Mouse (Mus musculus): ENCODE results near the gene Med19.
"Not testable (repeated sequence)": the region's sequence is repeated elsewhere in the genome, so short reads cannot be mapped to it uniquely, and the experiment has no call there.

Gene Med19

GRCm38 (mm10) chr2:84669828-84670568 lies 8.2 kb upstream of the Med19 start:
- no peak for DNase-seq

DNA sequence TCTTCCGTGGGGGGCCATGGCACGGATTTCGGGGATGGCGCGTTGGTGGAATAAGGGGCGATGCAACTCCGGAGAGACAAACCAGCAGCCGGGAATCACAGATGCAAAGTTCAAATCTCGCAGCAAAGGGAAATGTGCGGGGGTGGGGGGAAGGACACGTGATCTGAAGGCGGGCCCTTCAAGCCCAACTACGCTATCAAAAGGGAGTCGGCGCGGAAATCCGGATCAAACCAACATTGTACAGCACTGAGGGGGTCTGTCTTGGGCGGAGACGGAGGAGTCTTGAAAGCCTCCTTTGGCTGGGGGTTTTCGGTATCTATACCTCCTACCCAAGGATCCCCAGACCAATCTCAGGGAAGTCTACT lies 7.7 kb upstream of the Med19 start, which contains the start of gene Selenoh:
TSS of gene Selenoh (minus strand) at position 202 of the 365 bp plus-strand sequence.
- peak; percentile 88 for DNase-seq

- DNase-seq = not testable (repeated sequence)
Measured at GRCm38 (mm10) chr2:84671535-84671934, 6.7 kb upstream of the Med19 start.

DNA sequence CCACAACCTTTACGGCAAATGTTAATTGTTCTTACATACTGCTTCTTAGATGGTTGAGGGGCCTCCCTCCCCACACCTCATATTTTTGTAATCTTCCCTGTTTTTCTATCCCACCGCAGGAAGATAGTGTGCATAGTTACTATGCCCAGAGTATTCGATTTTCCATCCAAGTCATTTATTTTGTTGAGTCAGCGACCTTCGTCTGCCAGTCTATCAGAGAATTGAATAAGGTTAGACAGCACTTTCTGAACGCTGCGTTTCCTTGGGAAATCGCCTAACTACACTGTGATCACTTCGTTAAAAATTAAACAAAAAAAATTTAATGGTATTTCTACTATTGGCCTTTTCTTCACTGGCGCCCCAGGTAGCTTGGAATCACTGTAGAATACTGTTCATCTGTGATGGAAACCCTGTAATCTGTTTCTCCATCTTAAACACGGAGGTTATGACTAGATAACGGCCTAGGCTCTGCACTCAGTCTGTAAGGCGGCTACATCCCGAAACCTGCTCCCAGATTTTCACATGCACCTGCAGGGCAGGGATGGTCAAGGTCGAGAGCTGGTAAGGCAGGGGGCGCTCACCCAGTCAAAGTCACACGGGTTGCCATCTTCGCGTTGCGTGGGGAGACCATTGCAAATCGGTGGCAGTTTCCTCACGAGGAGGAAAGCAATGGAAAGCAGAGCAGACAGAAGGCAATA lies 783 bp upstream of the Med19 start:
- DNase-seq = no peak

GRCm38 (mm10) chr2:84679016-84679415 lies 814 bp downstream of the Med19 start, which contains the start of gene Tmx2:
TSS of gene Tmx2 (minus strand) at chr2:84679140.
- no peak for DNase-seq

DNA sequence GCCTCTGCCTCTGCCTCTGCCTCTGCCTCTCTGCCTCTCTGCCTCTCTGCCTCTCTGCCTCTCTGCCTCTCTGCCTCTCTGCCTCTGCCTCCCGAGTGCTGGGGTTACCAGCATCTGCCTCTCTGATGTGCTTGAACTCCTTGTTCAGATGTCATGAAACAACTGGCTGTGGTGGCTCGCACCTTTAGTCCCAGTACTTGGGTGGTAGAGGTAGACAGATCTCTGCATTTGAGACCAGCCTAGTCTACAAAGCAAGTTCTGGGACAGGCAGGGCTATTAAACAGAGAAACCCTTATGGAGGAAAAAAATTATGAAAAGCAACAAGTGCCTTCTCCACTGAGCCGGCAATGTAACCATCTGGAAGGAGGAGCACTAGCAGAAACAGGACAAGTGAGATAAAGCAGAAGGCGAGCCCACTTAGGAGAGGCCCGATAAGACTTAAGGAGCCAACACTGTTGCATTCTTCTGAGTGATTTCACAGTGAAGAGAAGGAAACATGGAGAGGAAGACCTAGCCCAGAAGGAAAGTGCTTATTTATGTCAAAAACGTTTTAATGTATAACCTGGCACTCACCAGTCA lies 4.5 kb downstream of the Med19 start:
- DNase-seq = no peak

DNA sequence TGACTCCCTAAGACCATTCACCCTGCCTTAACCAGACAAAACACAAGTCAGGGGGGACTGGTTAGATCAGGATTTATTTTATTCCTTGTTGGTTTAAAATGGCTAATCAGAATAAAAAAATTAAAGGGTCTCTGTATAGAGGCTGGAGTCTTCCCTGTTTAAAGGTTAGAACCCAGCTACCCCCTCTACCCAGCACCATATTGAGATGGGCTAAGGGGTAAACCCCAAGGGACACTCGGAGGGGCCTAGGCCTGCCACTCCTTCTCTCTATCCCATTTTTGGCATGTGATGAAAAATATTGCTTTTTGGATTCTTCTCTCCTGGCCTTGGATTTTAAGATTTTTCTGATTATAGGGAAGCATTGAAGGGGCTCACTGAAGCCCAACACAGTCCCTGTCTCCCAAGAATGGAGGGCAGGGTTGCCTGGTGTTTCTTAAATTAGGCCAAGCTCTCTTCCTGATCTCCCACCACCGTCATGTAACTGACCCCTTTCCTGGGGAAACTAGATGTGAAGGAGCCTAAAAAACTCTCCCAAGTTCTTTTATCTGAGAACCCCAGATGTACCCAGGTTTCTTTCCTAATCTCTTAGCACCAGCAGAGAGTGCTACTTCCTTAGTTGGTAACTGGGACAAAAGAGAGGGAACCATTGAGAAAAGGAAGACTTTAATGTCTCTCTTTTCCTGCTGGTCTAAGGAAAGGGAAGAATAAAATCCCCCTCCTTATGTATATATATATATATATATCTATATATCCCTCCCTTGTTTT lies 10.1 kb downstream of the Med19 start:
- no peak for DNase-seq

GRCm38 (mm10) chr2:84690050-84690449 lies 11.8 kb downstream of the Med19 start:
- no peak for DNase-seq

- DNase-seq = no peak
Measured at GRCm38 (mm10) chr2:84695007-84695695, 16.9 kb downstream of the Med19 start.

DNA sequence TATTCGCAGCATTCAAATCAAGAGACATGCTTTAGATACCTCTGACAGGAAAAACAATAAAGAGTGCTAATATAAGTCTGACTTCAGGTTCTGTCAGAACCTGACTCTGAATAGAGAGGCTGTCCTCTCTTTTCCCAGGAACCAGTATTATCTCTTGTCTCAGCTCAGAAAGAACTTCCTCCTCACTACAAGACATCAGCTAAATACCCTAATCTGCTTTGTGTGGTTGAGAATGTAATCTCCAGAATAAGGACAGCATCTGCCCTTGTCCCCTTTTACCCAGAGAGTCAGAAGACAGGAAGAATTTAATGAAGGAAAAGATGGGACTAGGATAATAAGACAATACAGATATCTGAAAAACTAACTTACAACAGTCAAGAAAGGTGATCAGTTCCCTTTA lies 25.3 kb downstream of the Med19 start:
- DNase-seq = no peak

GRCm38 (mm10) chr2:84704329-84704728 lies 26.1 kb downstream of the Med19 start:
- no peak for DNase-seq

GRCm38 (mm10) chr2:84705295-84705694 lies 27.1 kb downstream of the Med19 start:
- no peak for DNase-seq

GRCm38 (mm10) chr2:84707523-84707922 lies 29.3 kb downstream of the Med19 start:
- no peak for DNase-seq

- DNase-seq = no peak
Measured at GRCm38 (mm10) chr2:84711898-84712297, 33.7 kb downstream of the Med19 start.

DNA sequence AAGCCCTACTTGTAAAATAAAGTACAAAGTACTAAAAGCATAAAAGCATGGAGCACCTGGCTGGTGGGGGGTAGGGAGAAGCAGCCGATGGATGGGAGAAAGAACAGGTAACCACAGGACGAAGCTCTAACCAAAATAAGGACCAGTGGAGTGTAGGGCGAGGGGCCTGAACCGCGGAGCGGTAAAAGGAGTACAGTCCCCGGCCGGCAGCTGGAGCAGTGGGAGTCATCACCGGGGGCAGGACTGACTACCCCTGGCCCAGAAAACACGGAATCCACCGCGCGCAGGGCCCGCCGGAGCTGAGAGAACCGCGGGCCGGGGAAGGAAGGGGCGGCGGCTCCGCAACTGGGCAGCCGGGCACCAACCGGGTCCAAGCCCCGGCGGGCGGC lies 36.2 kb downstream of the Med19 start:
- DNase-seq = no peak

DNA sequence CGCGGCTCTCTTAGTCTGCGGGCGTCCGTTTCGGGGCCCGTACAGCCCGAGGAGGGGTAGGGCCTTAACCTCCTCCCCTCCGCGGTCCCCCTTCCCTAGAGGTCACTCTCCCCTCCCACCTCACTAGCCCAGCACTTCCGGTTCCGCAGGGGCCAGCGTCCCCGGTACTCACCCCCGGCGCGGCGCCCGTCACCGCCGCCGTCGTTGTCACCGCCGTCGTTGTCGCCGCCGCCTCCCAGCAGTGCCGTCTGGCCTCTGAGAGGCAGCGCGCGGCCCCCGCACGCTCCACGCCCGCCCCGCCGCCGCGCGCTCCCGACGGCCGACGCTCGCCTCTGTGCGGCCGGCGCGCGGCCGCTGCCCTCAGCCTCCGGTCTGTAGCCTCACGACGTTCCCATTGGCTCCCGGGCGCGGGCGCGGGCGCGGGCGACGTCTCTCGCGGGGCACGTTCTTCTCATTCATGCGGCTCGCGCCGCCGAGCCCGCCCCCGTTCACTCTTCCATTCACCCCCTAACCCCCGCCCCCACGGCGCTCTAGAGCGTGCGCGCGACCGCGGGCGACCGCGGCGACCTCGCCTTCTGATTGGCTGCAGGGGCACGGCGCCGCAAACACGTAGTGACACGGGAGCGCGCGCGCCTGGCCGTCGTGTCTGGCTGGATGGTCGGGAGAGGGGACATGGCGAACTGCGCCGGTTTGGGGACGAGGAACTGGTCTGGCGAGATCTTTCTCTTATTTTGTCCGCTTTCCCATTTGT lies 36.8 kb downstream of the Med19 start, which contains the start of gene Zdhhc5:
TSS of gene Zdhhc5 (minus strand) at position 370 of the 751 bp plus-strand sequence.
- DNase-seq = peak; percentile 99

DNA sequence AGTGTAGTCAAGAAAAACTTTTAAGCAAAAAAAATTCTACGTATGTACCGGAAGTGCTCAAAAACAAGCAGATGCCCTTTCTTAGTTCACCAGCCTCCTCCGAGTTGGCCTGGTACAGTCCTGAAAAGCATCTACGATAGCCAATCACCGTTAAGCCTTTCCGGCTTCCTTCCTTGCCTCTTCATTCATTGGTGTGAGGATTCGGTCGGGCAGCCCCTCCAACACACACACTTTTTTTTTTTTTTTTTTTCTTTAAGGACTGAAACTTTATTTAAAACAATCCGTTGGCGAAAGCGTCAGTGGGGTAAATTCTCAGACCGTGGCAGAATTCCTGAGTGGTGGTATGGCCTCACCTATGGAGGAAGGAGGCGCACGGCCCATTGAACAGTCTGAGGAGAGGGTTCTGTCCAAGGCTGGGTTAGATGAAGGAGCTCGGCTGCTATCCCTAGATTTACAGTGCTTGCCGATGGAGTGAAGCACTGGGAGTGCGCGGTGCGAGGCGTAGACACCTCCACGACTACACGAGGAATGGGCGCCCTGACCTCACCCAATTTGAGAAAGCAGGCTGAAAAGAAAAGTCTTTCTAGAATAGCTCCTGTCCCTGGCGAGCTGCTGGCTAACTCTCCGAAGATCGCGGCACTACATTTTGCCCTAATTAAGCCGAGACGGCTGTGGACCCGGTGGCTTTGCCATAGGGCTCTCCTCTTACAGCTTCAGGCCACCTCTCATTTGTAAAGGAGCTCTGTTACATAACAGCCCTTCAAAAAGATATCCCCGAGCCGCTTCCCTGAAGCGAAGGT lies 37.6 kb downstream of the Med19 start:
- DNase-seq = peak; percentile 69

- no peak for DNase-seq
Measured at GRCm38 (mm10) chr2:84716423-84717355, 38.5 kb downstream of the Med19 start.

GRCm38 (mm10) chr2:84717357-84717756 lies 39.2 kb downstream of the Med19 start:
- no peak for DNase-seq

DNA sequence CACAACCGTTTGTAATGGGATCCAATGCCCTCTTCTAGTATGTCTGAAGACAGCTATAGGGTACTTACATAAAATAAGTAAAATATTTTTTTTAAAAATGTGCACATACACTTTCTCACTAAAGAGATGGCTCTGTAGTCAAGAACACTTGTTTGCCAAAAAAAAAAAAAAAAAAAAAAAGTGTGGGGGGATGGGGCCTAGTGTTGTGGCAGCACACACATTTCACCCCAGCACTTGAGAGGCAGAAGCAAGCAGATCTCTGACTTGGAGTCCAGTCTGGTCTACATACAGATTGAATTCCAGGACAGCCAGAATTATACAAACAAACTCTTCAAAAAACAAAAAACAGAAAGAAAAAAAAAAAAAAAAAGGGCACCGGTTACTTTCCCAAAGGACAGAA lies 42.5 kb downstream of the Med19 start:
- no peak for DNase-seq

Measured in thymus, postnatal 25 days (tissue).